Mouse (Mus musculus): ENCODE measurements around the gene Ptges3l.
"Not testable (repeated sequence)": the region's sequence is repeated elsewhere in the genome, so short reads cannot be mapped to it uniquely, and the experiment has no call there.

Gene Ptges3l

DNA sequence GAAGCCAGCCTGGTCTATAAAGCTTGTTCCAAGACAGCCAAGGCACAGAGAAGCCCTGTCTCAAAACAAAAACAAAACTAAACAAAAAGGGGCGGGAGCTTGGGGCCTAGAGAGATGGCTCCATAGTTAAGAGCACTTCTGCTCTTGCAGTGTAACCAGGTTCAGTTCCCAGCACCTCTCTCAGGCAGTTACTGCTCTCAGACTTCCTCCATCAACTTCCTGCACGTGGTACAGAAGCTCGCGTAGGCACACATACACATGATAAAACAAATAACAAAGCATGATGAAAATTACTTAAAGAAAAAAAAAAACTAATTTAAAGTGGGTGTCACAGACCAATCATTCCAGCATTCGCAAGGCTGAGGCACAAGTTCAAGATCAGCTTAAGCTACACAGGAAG is 5.0 kb downstream of the Ptges3l start:
- DNase-seq (ENCODE audit: low spot score): no peak

DNA sequence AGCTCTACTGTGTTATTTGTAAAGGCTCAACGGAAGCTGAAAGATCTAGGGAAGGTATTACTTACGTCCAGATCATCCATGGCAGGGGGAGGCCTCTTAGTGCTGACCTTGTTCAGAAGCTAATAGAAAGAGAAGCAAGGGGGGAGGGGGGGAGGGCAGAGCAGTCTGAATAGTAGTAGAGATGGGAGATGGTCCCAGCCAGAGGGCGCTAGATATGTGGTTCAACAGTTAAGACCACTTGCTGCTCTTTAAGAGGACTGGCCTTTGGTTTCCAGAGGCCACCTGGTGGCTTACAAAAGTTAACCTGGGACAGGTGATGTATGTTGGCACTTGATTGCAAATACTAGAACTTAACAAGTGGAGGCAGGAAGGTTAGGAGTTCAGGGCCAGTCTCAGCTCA is 5.5 kb downstream of the Ptges3l start:
- peak; percentile 36 for DNase-seq (ENCODE audit: low spot score)

DNA sequence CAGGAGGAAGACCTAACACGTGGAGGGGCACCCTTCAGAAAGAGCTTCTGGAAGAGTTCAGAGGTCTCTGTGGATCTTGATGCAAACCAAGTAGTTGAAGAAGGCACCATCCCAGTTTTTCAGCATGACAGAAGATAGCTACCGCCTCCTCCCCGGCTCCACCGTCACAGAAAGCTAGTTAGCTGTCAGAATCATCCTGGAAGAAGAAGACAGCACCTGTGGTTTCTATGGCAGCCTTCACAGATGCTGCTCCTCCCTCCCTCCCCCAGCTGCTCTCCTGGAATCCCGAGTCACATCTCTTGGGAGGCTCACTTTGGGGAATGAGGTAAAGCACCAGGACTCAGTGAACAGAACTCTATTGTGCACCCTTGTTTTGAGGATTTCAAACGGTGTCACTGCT is 6.1 kb downstream of the Ptges3l start:
- DNase-seq (ENCODE audit: low spot score): no peak

DNA sequence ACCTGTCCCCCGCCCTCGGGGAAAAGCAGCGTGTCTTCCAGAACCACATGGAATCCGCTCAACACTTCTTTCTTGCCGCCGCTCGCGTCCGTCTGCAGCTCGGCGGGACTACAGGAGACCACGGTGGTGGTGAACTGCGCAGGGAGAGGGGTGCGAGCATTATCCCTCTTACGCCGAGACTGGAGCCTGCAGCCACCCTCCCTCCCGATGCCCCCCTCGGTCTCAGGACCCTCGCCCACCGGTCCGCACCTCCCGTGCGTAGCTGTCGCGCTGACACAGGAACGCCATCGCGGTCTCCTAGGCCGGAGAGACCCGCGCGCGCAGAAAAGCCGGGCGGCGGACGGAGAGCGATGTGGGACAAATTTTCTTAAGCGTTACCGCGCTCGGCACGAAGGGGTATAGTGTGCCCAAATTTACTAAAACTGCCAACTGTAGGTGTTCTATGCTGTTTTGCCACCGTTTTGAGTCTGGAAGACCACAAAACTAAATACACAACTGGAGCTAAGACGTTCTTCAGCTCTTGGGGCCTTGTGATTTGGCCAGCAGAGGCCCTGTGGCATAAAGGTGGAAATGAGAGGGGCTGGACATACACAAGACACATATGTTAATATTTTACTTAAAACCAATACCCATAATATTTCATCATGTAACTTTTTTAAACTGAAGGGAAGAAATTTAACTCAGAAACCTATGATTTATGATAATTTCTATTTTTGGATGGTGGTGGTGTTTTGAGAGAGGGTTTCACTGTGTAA is 7.9 kb downstream of the Ptges3l start, which contains the start of gene Aarsd1:
Gene Aarsd1 (minus strand): TSS at position 515 of the 755 bp plus-strand sequence.
- peak; percentile 89 for DNase-seq (ENCODE audit: low spot score)

DNA sequence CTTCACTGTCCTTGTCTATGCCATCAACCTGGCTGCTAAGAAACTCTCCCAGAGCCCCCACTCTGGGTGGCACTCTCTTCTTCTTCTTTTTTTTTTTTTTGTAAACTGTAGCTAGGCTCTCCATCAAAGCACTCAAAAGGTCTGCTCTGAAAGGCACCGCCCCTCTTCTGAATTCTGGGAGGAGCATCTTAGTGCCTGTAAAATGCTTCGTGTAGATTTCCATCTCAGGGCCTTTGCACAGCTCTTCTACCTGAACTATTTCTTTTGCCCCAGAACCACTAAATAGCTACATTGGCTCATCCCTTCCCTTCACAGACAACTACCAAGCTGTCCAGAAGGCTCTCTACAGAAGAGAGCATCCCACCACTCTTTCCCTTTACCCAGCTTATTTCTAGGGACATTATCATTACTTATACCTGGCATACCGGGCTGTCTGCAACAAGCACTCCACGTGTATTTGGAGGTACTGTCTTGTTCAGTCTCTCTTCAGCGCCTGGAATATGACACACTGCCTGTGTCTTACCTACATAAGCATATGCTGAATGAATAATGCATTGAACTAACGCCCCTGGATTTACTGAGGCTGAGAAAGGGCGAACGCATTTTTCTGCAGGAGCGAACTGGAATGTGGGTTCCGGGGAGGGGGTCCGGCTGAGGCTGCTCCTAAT is 8.6 kb downstream of the Ptges3l start:
- peak; percentile 24 for DNase-seq (ENCODE audit: low spot score)

DNA sequence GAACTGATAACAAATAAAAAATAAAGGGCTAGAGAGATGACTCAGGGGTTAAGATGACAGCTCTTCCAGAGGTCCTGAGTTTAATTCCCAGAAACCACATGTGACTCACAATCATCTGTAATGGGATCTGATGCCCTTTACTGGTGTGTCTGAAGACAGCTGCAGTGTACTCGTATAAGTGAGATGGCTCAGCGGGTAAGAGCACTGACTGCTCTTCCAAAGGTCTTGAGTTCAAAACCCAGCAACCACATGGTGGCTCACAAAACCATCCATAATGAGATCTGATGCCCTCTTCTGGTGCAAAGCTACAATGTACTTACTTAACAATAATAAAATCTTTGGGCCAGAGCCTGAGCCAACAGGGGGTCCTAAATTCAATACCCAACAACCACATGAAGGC is 9.8 kb downstream of the Ptges3l start:
- DNase-seq (ENCODE audit: low spot score): peak; percentile 13

DNA sequence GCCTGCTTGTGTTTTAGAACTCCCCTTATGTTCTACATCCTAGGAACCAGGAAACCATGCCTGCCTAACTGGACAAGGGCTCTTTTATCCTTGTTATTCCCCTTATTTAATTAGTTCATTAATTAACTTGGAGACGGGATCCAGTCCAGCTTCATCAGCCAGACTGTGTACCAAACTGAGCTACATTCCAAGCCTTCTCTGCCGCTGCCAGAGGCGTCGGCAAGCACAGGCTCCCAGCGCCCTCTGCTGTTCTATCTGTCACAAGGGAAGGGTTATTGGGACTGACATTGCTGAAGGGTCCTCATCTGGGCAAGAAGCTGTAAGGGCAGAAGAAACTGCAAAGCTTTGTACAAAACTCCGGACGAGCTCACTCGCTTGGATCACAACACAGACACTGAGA is 30.0 kb downstream of the Ptges3l start:
- DNase-seq (ENCODE audit: low spot score): peak; percentile 90

DNA sequence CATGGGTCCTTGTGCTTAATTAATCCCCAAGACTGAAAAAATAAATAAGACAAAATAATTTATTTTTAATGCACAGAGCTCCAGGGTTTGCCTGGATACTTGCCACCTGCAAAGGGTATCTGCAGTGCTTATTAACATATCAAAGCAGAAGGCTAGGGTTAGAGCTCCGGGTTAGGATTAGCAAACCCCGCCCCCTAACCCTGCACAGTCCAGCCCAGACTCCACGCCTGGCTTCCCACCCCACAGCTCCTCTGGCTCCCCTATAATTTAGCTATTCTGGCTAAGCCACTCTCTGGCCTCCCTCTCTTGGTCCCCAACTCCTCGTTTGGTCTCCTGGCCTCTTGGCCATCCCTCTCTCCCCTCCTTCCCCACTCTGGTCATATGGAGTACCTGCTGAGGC is 43.3 kb downstream of the Ptges3l start:
- no peak for DNase-seq (ENCODE audit: low spot score)

DNA sequence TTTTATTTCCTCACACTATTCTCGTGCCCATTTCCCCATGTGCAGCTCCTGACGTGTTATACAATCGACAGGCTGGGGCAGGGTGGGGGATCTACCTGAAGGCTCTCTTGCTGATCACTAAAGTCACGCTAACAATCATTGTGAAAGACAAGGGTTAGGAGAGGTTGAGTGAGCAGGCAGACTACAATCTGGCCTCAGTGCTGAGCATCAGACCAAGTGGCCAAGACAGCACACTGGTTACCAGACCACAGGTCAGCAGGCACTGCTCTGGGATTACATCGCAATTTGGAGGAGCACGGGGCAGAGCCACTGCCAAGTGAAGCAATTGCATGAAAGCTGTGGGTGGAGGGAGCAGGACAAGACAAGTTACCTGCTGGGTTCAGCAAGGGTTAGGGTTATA is 46.2 kb downstream of the Ptges3l start:
- DNase-seq (ENCODE audit: low spot score): no peak

DNA sequence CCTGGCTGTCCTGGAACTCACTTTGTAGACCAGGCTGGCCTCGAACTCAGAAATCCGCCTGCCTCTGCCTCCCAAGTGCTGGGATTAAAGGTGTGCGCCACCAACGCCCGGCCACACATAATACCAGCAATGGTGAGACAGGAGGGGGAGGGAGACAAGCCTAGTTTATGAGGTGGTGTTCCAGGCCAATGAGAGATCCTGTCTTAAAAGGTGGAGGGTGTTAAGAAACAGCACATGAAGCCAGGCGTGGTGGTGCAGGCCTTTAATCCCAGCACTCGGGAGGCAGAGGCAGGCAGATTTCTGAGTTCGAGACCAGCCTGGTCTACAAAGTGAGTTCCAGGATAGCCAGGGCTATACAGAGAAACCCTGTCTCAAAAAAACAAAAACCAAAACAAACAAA is 46.9 kb downstream of the Ptges3l start:
- DNase-seq (ENCODE audit: low spot score): not testable (repeated sequence)

DNA sequence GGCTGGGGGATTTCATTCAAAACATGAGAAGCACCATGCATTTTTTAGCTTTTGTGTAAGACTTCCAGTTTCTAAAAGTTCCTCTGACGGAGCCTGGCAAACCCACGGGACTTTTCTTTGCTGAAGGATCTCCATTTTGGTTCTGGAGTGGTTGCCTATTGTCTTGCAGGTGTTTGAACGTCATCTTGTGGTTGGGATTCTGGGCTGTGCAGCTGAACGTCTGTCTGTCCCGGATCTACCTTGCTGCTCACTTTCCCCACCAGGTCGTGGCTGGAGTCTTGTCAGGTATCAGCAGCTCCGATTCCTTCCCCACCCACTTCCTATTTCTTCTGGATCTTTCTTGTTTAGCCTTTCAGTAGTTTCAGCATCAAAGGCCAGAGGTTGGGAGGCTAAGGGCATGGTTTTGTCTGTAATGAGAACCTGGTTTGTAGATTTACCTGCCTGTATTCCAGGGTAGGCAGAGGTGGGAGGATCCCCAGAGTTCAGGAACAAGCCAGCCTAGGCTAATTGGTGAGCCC is 50.7 kb downstream of the Ptges3l start:
- no peak for DNase-seq (ENCODE audit: low spot score)

DNA sequence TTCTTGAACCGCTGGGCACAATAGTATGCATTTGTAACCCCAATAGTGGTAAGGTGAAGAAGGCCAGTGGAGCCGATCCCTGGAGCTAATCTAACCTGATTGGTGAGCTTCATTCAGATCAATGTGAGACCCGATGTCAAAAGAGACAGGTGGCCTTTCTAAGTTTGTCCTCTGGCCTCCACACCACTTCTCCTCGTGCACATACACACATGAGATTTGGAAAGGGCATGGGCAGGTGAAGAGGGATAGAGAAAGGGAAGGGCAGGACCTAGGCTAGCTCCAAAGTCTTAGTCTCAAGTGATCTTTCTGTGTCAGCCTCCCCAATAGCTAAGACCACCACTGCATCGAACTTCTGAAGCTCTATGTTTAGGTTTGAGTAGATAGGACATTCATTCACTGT is 55.0 kb downstream of the Ptges3l start:
- DNase-seq (ENCODE audit: low spot score): no peak

Data from embryo, embryonic 10 days (tissue).